Mouse (Mus musculus) retina, postnatal 1 day (tissue): ENCODE results near the gene 2810408A11Rik.

ENCODE experiments used
- DNase-seq: peaks from one replicate; pipeline ENCODE4 v3.0.0-alpha.2; 2012

The 2810408A11Rik gene

GRCm38 (mm10) chr11:69900471-69901405 lies at the start of gene 2810408A11Rik, which contains the start of gene Neurl4:
Gene 2810408A11Rik, minus strand, starts transcription at chr11:69900987.
Gene Neurl4, plus strand, starts transcription at chr11:69901072.
- peak; percentile 97 for DNase-seq

GRCm38 (mm10) chr11:69948763-69949150 lies 48.0 kb upstream of the 2810408A11Rik start:
- DNase-seq: peak; percentile 93

- peak; percentile 96 for DNase-seq
Observed at GRCm38 (mm10) chr11:69948066-69948762, 47.4 kb upstream of the 2810408A11Rik start, which contains the start of gene Slc2a4. Gene Slc2a4, minus strand, starts transcription at chr11:69948188.

DNA sequence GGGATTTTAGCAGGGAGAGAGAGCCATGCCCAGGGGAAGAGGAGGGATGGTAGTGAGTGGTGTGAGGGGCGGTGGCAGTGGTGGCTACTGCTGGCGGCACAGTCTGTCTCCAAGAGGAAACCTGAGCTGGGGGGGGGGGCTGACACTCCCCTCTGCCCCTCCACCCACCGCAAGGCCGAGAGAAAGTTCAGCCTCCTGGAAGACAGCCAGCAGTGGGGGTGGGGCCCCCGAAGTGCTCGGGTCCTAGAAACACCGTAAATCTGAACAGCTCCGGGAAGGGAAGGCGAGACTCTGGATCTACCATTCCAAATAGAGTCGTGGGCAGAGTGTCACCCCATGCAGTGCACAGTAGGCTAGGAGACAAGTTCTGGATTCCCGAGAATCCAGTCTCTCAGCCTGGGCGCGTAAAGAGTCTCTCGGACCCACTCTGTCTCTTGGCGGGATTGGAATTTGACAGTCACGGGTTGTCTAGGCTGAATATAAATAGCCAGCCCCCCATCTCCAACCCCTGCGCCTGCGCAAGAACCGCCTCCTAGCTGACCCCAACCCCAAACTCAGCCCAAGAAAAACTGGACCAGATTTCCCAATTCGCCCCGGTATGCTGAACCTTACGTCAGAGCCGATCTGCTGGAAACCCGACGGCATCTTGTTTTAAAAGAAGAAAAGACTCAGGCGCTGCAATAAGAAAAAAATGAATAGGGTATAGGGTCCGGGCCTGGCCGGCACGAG lies 46.7 kb upstream of the 2810408A11Rik start:
- no peak for DNase-seq

- no peak for DNase-seq
Observed at GRCm38 (mm10) chr11:69945997-69946891, 45.5 kb upstream of the 2810408A11Rik start.

GRCm38 (mm10) chr11:69945216-69945615 lies 44.4 kb upstream of the 2810408A11Rik start:
- DNase-seq: no peak

DNA sequence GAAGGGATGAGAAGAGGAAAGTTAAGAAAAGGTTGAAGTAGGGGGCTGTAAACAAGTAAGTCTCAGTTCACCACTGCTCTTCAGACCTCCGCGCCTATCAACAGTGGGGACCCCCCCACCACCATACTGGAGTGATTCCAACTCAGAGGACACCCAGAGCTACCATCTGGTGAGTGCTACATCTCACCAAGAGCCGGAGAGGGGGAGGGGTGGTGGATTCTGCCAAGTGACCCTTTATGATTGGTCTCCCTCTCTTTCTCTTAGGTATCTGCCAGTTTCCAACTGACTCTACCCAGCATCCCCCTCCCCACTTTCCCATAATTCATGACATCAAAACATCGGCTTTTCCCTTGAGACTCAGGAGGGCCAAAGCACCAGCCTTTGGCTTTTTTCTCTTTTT lies 40.2 kb upstream of the 2810408A11Rik start:
- no peak for DNase-seq

DNA sequence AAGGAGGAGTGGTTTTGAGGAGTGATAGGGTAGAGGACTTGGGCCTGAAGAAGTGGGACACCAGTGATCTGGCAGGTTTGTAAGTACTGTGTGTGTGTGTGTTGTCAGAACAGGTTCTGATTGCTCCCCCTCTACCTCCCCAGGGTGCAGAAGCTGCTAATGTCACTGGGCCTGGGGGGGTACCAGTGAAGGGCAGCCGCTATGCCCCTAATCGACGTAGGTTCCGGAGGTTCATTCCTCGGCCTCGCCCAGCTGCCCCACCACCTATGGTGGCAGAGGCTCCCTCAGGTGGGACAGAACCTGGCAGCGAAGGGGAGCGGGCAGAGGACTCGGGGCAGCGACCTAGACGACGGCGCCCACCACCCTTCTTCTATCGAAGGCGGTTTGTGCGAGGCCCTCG lies 38.9 kb upstream of the 2810408A11Rik start:
- DNase-seq: no peak

- no peak for DNase-seq
Observed at GRCm38 (mm10) chr11:69939181-69939580, 38.4 kb upstream of the 2810408A11Rik start.

DNA sequence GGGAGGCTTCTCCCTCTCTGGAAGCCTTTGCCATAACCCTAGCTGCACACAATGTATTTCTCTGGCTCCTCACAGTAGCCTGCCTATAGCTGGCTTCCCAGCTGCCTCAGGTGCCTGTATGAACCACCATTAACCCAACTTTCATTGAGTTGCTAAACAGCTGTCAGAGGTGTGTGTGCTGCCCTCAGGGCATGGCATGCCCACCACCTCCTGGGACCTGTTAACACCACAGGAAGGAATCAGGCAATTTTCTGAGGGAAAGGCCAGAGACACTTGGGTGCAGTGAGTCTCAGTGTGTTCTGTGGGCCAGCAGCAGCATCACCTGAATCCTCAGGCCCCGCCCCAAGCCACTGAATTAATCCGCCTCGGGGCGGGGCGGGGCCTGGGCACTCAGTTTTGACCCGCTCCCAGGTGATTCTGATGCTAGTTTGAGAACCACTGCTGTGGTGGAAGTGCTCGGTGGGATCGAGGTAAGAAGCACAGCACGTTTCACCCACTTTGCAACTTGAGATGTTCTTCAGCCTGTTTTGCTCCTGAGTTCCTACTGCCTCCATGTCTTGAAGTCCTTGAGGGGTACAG lies 37.7 kb upstream of the 2810408A11Rik start:
- no peak for DNase-seq

DNA sequence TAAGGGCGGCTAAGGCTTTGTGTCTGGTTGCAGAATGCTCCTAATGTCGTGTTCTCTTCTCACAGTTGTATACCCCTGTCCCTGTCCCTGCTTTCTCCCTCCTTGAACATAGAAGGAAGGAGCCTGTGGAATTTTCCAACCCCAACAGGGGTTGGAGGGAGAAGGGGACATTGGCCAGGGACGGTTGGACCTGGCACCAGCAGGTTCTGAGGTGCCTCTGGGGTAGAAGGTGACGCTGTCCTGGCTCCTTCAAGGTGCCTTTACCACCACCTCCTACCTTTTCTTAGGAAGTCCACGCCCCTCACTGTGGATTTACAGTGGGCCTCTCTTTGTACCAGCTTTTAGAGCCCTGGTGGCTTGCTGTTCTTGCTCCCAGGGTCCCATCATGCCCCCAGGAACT lies 37.0 kb upstream of the 2810408A11Rik start:
- DNase-seq: no peak

DNA sequence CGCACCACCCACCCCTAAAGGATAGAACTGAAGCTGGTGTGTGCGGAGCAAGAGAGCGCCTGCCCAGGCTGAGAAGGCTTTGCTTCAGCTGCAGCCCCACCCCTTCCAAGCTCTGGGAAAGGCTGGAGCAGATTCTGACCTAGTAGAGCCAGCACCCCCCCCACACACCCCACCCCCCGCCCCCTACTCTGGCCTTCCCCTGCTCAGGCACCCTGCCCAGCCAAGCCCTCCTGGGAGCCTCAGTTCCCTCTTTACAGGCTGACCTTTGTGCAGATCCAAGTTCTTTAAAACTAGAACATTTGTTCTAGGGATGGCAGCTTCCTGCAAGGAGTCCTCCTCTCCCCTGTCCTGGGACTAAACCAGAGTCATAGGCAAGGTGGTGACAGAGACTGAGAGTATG lies 36.6 kb upstream of the 2810408A11Rik start:
- DNase-seq: no peak

DNA sequence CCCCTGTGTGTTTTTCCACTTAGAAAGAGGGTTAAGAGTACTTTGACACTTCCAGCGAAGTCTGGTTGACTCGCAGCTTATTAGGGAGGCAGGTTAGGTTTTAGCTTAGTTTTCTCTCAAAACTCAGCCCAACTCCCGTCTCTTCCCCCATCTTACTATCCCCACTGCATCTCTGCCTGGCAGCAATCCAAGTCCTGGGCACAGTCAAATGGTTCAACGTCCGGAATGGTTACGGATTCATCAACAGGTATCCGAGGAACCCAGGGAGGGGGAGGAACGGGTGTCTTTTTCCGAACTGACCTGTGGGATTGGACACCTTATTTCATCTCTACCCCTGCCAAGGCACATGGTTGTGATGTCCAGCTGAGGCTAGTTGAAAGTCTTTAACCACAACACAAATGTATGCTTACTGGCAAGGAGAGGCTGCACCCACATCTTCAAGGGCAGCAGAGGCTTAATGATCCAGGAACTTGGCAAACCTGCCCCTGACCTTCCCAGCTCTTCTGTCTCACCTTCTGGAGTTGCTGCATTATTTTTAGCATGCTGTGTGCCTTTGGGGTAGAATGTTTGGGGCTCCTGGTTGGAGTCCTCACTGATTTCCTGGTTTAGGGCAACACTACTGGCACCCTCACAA lies 36.0 kb upstream of the 2810408A11Rik start:
- no peak for DNase-seq

- DNase-seq: no peak
Observed at GRCm38 (mm10) chr11:69936156-69936555, 35.4 kb upstream of the 2810408A11Rik start.

DNA sequence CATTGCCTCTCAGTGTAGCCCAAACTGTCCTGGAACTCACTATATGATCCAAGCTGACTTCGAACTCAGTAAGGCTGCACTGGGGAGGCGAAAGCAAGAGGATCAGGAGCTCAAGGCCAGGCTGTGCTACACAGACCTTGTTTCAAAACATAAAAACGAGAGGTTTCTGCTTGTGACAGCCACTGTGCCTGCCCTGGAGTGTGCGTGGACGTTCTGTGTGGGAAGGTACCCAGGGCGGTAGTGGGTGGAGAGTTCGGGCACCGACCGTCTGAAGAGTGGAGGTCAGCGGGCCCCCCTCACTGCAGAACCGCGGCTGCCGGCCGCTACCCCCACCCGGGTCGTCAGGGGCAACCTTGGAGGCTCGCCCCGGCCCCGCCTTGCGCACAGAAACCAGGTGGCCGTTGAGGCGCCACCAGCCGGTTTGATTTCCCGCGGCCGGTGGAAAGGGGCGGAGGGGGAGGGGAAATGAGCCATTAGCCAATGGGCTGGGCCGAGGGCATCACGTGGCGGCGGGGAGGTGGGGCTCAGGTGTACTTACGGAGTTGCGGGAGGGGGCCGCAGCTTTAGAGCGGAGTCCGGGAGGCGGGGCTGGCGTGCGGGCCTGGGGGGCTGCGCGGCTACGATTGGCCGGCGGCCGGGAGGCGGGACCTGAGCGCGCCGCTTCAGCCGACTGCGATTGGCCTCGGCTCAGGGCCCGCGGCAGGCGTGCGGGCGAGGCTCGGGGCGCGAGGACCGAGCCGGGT lies 34.5 kb upstream of the 2810408A11Rik start, which contains the start of gene Ybx2:
Ybx2 (plus strand) TSS at position 660 of the 743 bp plus-strand sequence.
- DNase-seq: peak; percentile 93

DNA sequence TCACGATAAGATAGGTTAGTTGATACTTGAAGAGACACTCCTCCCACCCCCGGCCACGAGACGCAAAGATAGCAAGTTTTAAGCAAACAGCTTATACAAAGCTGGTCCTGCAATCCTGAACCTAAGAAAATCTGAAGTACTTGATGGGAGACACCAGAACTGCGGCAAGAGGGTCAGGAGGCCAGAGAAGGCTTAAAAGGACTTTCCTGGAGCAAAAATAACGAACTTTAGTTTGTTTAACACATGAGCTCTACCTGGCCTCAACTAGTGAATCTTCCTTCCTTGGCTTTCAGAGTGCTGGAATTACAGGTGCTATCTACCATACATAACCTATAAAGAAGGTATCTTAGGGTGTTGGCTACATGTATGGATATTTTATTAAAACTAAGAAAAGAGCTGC lies 33.9 kb upstream of the 2810408A11Rik start:
- DNase-seq: no peak

- DNase-seq: peak; percentile 92
Observed at GRCm38 (mm10) chr11:69934169-69934568, 33.4 kb upstream of the 2810408A11Rik start.

DNA sequence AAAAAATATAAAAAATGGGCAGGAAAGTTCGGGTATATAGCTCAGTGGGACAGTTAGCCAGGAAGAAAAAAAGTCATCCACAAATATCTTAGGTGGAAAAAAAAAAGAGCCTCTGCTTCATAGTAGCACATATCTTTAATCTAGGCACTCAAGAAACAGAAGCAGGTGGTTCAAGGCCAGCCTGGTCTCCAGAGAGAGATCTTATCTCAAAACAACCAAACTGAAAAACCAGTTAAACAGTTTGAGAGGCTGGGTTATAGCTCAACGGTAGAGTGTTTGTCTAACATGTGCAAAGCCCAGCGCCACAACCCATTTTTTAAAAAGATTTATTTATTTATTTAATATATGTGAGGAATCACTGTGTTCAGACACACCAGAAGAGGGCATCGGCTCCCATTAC lies 32.3 kb upstream of the 2810408A11Rik start:
- DNase-seq: no peak

GRCm38 (mm10) chr11:69932254-69932653 lies 31.5 kb upstream of the 2810408A11Rik start:
- peak; percentile 19 for DNase-seq

DNA sequence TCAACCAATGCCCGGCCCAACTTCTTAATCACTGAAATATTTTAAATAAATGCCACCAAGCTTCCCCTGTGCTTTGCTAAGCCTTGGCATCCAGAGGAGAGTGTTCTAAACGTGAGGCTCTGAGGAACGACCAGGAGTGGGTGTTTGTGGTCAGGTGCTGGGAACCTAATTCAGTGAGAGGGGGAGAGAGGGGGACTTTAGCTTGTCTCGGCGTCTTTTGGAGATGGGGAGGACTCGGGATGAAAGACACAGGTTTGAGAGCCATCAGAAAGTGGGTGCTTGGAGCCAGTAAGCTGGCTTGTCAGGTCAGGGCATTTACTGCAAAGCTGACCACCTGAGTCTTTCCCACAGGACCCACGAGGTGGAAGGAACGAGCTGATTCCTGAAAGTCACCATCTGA lies 31.0 kb upstream of the 2810408A11Rik start:
- no peak for DNase-seq
